Mouse (Mus musculus) frontal cortex, postnatal 10 days (tissue): ENCODE results near the gene Dbp.

Source experiments
- DNase-seq, 2 experiments: peaks; one replicate each; pipeline ENCODE4 v3.0.0; 2022; ENCODE audit warnings: low spot score in 2 of 2, mixed read lengths in 1 of 2

Gene Dbp

DNA sequence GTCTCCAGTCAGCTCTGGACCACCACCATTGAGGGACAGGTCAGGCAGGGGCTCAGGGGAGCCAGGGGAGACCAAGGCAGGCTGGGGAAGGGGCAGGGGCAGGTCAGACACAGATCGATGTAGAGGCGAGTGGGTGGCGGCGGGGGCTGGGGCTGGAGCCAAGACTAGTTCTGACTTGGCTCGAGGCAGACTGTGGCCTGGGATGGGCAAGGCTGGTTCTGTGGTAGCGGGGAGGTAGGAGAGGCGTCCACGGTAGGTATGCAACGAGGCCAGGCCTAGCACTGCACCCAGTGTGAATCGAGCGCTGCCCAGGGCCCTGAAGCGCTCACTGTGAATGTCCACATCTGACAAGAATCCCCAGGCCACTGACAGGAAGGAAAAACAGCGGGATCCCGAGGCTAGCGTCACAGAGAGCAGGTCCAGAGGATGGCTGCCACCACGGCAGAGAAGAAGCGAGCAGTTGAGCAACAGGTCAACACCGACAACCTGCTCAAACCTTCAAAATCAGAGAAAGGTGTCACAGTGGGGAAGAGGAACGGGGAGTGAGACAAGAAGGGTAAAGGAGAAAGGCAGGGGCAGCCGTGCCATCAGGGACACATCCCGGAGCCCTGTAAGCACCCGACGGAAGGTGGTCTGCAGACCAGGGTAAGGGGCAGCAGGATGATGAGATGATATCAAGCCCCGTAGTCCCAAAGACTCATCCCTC, 6.6 kb downstream of the Dbp start:
- DNase-seq: no peak

DNA sequence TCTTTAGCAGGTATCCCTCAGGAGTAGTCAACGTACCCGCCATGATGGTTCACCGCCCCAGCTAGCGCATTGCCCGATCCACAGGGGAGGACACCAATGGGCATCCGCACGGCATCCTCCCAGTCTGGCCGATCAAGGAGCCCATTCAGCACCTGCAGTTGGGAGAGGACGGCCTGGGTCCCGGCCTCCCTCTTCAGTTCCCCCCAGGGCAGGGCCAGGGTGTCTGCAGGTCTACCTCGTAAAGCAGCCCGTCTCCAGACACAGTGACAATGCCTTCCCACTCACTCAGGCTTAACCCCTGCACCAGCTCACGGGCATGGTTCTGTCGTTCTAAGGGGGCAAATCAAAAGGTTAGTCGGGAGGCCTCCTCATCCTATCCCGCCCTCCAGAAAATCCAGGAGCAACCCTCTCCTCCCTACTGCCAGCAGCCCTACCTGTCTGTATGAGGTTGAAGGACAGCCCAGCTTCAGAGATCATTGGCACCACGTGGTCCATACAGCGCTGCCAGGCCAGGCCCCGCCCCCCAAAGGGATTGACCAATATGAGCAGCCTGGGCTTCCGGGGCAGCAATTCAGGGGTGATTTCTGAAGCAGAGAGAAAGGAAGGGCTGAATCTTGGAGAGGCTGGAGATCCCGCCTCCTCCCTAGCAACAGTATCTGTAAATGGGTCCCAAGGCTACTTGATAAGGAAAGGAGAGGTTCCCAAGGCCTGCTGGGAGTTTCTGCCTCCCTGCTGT, 7.3 kb downstream of the Dbp start:
- peak in 1 of 2 experiments; percentile 62 for DNase-seq

DNA sequence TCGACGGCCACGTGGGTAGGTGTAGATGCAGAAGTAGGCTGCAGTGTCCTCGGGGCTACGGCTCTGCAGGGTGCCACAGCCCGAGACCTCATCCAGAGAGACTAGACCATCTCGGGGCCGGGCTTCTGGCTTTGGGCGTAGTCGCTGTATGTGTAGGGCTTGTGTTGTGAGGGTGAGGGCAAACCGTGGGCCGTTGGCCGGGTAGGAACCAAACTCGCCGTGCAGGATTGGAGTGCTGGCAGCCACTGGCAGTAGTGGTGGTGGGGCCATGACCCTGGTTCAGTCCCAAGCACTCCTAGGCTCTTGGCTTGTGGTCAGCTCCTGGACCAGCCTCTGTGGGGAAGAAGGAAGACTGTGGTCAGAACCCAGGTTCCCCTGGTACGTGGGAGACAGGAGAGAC, 8.5 kb downstream of the Dbp start:
- no peak for DNase-seq

DNA sequence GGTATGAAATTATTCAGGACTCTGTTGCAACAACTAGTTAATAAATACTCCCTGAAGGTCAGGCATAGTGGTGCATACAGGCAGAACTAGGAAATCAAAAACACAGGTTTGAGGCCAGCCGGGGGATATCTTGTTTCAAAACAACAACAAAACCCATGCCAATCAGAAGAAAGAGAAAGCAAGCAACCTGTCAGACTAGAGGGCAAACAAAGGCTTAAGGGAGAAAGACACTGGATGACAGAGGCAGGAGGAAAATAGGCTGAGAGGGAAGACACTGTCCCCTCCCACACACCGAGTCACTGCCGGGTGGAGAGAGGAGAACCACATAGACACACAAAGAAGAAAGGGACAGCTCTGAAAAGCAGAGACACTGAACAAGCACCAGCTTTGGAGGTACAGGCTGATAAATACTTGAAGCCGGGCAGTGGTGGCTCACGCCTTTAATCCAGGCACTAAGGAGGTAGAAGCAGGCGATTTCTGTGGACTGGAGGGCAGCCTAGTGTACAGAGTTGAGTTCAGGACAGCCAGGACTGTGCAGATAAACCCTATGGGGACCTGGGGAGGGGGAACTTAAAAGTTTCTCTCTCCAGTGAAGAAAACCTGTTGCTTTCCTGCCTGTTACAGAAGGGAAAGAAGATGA, 9.1 kb downstream of the Dbp start:
- no peak for DNase-seq

DNA sequence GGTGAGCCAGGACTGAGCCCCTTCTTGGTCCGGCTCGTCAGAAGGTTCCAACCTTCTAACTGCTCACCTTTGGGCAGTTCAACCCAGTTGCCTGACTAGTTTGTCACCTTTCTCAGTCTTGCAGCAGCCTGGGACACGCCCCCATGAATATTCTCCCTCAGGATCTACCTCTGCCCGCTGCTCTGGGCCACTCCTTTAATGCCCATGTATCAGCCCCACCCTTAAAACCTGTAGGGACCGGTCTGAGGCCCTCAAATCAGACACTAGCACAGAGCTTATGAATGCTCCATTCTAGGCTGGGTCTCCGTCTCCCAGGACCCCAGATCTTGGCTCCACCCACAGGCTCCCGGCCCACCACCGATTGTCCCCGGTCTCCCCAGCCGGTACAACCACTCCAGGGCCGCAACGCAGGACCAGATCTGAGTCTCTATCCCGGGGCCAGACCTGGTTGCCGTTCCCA, 9.8 kb downstream of the Dbp start:
- no peak for DNase-seq

DNA sequence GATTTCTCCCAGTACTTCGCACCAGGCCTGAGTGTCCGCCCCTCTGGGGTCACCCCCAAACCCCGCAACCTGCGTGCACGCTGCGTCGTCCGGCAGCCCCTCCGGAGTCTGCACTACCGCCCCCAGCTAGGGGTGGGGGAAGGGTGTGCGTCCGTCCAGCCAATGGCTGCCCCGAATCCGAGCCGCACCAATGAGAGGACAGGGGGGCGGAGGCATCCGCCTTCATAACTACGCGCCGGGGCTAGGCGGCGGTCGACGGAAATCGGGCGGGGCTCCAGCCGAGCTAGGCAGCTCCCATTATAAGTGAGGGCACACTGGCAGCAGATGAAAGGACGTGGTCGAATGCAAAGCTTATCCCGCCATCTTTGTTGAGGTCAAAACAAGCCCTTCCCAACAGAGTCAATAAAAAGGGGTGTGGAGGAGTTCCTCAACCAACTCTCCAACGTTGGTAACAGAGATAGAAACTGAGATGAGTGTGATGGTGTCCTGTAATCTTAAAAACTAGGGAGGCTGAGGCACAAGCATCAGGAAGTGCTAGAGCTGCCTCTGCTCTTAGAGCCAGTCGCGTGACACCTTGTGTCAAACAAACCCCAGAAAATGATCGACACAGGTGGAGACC, 10.3 kb downstream of the Dbp start, which contains the start of gene Rpl18:
Gene Rpl18, plus strand, starts transcription at position 368 of the 619 bp plus-strand sequence.
- peak; percentile 98 for DNase-seq

DNA sequence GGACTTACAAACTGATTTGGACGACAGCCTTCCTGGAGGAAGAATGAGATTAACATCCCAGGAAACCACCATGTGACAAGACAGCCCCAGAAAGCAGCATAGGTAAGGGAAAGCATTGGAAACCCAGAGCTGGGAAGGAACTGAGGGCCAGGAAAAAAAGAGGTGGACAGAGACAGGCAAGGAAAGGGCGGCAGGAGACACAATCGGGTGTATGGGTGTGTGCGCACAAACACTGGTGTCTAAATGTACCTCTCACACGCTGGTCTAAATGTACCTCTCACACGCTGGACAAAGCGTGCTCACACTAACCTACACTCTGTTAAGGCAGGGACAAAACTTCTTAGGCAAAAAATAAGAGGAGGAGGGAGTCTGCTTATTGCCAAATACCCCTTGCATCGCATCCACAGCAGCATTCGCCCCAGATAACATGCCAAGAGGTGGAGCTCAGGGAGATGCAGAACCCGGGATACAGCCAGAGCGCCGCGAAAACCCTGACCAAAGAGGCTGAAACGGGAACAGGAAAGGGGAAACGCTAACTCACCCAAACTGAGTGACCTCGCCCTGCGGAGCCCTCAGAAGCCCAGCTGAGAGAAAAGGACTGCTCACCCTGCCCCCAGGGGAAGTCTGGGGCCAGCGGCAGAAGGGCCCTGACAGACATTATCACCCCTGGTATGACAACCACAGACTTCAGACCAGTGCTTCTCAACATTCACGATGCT, 11.0 kb downstream of the Dbp start:
- no peak for DNase-seq

DNA sequence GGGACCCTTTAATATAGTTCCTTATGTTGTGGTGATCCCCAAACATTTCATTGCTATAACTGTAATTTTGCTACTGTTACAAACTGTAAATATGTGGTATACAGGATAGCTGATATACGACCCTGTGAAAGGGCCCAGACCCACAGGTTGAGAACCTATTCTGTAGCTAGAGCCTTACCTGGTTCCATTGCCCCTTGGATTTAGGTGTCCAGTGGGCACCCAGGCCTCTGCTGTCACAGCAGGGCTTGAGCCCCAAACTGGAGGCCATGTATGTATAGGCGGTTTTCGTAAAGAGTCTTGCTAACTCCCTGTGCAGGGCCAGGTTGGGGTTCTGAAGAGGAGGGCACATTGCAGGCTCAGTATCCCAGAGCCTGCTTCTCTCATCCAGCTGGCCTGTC, 11.6 kb downstream of the Dbp start:
- no peak for DNase-seq

DNA sequence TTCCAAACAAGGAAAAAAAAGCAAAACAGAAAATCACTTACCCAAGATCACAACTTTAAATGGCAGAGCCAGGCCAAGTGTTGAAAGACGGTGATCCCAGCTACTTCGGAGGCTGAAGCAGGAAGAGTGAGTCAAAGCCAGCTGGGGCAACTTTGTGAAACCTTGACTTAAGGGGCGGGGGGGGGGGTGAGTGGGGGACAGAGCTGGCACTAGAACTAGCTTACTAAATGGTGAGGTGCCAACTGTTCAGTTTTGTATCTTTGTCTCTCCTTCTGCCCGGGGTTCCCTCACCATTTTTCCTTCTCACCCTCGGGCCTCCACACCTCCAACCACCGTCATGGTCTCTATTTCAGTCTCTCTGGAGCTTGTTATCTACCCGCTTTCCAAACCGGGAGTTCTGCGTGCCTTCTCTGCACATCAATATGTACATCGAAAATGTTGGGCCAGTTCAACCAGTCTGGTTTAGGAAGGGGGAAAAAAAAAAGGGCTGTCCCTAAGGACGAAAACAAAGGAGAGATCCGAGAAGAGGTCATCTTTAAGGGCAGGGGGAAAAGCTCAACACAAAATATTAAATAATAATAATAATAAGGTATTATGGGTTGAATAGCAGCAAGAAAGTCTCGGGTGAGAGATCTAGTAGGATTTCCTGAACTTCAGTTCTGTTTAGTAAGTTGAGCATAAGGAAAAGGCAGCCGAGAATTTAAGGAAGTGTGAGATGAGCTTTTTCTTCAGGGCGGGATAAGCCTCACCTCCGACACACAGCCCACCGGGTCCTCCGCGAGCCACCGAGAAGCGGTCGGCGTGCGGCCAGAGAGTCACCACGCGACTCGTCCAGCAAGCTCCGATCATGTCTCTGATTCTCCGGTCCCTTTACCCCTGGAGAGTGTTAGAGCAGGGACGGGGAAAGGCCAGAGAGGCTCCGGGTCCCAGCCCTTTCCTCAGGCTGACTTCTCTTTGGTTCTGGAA, 12.3 kb downstream of the Dbp start:
- DNase-seq: no peak

DNA sequence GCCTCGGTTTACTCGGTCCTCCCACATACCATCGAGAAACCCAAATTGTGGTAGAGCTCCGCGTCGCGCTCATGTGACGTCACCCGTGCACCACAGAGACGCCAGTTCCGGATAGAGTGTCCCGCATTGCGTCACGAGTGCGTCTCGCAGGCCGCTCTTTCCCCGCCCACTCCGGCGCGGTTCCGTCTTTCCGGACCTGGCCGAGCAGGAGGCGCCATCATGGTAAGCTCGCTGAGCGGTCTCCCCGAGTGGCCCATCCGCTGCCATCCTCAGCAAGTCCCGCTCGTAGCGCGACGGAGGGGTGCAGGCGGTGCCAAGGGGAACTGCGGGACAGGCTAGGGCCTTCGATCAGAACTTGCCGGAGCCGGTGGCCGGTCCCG, 13.0 kb downstream of the Dbp start, which contains the start of gene Sphk2:
Gene Sphk2, minus strand, starts transcription at position 85 of the 380 bp plus-strand sequence.
- peak; percentile 97 to 99 for DNase-seq

DNA sequence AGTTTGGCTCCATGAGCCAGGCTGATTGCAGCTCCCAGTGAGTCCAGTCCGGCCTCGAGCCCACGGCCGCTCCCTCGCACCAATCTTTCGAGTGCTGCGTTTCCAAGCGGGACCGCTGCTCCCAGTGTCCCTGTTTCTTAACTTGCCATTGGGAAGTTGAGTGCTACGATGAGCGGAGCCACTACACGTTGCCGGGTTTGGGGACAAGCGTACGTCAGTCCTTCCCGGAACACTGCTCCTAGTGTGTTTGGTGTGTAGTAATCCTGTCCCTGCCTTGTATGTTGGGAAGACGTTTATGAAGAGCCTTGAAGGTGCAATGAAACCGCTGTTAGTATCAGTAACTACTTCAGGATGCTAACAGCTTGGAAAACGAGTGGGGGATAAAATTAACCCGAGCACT, 13.4 kb downstream of the Dbp start:
- DNase-seq: no peak

DNA sequence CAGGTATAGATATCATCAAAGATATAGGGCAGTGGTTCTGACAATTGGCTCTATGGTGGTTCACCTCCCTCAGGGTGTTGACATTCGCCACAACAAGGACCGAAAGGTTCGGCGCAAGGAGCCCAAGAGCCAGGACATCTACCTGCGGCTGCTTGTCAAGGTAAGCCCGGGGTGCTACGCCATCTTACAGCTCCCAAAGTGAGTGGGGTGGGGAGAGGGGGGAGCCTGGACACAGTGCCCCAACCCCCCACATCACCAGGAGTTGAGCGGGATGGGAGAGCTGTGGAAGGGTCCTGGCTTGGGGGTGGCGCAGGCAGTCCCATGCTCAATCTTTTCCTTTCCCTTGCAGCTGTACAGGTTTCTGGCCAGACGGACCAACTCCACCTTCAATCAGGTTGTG, 14.3 kb downstream of the Dbp start:
- peak in 1 of 2 experiments; percentile 12 for DNase-seq

DNA sequence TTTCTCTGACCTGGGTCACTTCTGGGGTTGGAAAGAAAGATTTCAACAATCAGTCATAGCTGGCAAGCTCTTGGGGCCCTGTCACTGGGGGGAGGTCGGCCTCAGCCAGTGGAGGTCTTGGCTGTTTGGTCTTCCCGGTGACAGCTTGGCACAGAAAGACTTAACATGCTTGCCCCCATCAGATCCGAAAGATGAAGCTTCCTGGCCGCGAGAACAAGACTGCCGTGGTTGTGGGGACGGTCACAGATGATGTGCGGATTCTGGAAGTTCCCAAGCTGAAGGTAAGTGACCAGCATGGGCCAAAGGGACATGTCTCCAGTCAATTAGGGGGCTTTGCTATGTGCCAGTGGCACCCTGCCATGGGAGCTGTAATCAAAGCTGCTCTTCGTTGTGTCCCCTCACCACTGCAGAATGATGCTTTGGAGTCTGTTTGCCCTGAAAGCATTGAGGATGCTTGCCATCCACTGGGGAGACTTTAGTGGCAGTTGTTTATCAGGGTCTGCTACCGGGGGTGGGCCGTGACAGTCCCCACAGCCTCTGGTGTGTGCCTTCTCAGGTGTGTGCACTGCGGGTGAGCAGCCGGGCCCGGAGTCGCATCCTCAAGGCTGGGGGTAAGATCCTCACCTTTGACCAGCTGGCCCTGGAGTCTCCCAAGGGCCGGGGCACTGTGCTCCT, 15.0 kb downstream of the Dbp start:
- DNase-seq: no peak

DNA sequence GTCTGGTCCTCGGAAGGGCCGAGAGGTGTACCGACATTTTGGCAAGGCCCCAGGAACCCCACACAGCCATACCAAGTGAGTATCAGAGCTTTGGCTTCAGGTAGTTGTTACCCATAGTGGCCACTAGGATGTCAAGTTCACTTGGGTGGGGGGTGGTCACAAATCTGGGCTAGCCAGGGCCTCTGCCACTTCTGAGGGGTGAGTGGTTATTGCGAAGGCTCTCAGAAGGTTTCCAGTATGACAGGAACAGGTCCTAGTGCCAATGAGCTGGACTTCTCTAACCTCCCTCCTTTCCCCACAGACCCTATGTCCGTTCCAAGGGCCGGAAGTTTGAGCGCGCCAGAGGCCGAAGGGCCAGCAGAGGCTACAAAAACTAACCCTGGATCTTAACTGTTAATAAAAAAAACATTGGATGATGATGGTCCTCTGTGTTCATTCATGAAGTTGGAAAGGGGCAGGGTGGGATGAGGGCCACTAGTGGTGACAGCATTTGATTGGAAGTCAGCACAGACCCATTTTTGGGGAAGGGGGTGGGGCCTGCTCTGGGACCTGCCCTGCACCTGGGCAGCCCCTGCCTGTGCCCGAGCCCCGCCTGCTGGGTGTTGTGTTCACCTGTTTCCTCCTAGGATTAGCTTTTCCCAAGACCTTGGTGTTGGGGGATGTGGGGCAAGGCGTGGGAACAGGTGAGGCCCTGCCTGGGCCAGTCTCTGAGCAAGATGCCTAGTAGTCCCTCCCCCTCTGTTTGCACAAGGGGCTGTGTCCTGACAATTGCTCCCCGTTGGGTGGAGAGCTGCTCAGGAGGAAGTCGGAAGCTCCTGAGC, 15.7 kb downstream of the Dbp start, which contains the start of gene Fam83e:
Gene Fam83e, plus strand, starts transcription at position 800 of the 821 bp plus-strand sequence.
- DNase-seq: no peak

DNA sequence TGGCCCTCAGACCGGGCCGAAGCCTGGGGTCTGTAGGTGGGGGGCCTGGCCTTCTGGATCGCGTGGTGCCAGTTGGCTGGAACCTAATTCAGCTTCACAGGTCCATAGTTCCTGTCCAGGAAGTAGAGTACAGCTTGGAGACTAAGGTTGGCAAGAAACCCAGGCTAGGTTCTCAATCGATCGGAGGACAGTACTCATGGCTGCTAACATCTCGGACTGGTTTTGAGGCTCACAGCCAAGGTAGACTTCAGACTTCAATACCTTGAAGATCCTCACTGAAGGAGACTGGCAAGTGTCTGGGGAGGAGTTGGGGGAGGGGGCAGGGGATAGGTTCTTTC, 16.3 kb downstream of the Dbp start:
- DNase-seq: no peak

DNA sequence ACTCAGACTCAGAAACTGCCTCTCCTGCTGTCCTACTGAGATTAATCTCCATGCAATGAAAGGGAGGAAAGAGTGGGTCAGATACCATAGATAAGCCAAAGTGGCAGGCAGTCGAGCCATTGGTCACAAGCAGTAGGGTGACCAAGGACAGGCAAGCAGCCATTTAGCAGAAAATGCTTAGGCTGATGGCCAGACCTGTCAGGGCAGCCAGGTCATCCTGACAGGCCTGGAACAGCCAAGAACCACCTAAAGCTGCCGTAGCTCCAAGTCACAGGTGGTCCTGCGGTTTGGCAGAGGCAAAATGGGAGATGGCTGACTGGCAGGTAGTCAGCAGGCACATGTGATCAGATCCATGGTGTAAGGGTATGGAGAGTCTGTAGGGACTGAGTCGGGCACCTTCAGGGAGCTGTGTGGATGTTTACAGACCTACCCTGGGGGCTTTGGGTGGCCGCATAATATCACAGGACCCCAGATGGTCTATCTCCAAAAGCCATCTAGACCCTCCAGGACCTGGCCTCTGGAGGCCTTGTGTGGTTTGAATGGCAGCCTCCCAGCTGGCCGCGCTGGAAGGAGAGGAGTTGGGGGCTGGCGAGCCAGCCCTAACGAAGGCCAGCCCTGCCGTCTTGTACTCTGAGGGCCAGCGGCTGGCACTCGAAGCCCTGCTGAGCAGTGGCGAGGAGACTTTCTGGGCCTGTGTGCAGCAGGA, 16.9 kb downstream of the Dbp start:
- DNase-seq: no peak

DNA sequence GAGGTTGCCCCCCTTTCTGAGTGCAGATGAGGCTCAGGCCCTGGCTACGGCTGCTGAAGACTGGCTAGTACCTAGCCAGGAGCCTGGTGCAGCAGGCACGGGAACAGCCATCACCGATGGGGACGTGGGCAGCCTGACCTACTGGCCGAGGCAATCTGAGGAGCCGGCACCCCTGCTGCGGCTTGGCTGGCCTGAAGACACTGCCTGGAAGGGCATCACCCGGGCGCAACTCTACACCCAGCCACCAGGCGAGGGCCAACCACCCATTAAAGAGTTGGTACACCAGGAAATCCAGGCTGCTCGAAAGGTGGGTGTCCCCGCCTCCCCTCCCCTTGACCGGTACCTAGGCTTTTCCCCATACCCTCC, 17.4 kb downstream of the Dbp start:
- DNase-seq: no peak

DNA sequence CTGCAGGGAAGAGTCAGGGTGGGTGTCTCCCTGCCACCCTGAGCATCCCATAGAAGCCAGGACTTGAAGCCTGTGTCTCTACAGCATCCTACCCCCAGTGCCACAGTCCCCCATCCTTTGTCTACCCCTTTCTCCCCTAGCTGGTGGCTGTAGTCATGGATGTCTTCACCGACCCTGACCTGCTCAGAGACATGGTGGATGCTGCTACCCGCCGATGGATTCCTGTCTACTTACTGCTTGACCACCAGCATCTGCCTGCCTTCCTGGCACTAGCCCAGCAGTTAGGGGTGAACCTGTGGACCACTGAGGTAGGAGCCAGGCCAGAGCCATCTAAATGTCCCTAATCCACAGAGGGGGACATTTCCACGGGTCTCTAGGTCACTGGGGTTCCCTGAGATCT, 18.4 kb downstream of the Dbp start:
- no peak for DNase-seq
